Mouse (Mus musculus) neural tube, embryonic 11.5 days (tissue): ENCODE results near the gene Mpig6b. TPM values are rescaled to one million over a fixed set of nuclear protein-coding genes. Genes with fewer than 3 reads are reported as not detected.

Source experiments
- ATAC-seq: fragments of 200-750 bp; cut with Nextera tagmentation; 2 replicates; pipeline ENCODE4 v1.8.0; 2017; ENCODE audit warnings: moderate number of reproducible peaks, mild to moderate bottlenecking, moderate TSS enrichment, moderate library complexity; ENCODE audit not compliant: insufficient read depth, low FRiP score, low TSS enrichment
- DNase-seq: peaks from one replicate; pipeline ENCODE4 v3.0.0-alpha.2; 2015; ENCODE audit warnings: low spot score
- H3K27ac ChIP-seq: fragments of 300-500 bp; sonication (generic); 2 replicates; pipeline ENCODE4 v1.5.1; 2014; ENCODE audit warnings: low read depth, mild to moderate bottlenecking, low read length
- H3K27me3 ChIP-seq: fragments of 300-500 bp; sonication (generic); 2 replicates; pipeline ENCODE4 v1.6.1; 2014; ENCODE audit warnings: mild to moderate bottlenecking, low read length, mixed read lengths; ENCODE audit not compliant: control insufficient read depth, insufficient read depth
- H3K36me3 ChIP-seq: fragments of 300-500 bp; sonication (generic); 2 replicates; pipeline ENCODE4 v1.6.1; 2014; ENCODE audit warnings: mild to moderate bottlenecking, low read length, moderate library complexity, mixed read lengths; ENCODE audit not compliant: control insufficient read depth, insufficient read depth
- H3K4me1 ChIP-seq: fragments of 300-500 bp; sonication (generic); 2 replicates; pipeline ENCODE4 v1.6.1; 2014; ENCODE audit warnings: low read length, mixed read lengths; ENCODE audit not compliant: control insufficient read depth, insufficient read depth
- H3K4me2 ChIP-seq: fragments of 300-500 bp; sonication (generic); 2 replicates; pipeline ENCODE4 v1.6.1; 2014; ENCODE audit warnings: low read depth, mild to moderate bottlenecking, moderate library complexity
- H3K4me3 ChIP-seq: fragments of 300-500 bp; sonication (generic); 2 replicates; pipeline ENCODE4 v1.5.1; 2014; ENCODE audit warnings: low read depth, low read length
- H3K9ac ChIP-seq: fragments of 300-500 bp; sonication (generic); 2 replicates; pipeline ENCODE4 v1.6.1; 2014; ENCODE audit warnings: mild to moderate bottlenecking, low read length
- H3K9me3 ChIP-seq: fragments of 300-500 bp; sonication (generic); 2 replicates; pipeline ENCODE4 v1.6.1; 2016; ENCODE audit warnings: low read length; ENCODE audit not compliant: control insufficient read depth
- WGBS: fragments of 180-500 bp; shearing (Covaris S2); extraction: QIAGEN DNeasy Blood & Tissue Kit; methylation state at CpG from one replicate; pipeline ENCODE4 v1.1.7; 2014; 5-methylcytosine and 5-hydroxymethylcytosine counted together
- polyA plus RNA-seq: library from polyadenylated mRNA; unstranded; fragments of >200 nt; fragmentation: Nextera tagmentation; extraction: Ambion mirVana; gene quantifications from 2 replicates; pipeline ENCODE4 v1.2.1, GENCODE M21; 2014

Mpig6b gene
- polyA plus RNA-seq, 1 experiment from 2014 or later, result 1.5 TPM

GRCm38 (mm10) chr17:35049561-35050016 lies 16.4 kb downstream of the Mpig6b start, which contains the start of gene Clic1:
Gene Clic1, plus strand, starts transcription at chr17:35049966.
- H3K27me3 ChIP-seq, result no peaks in the 10 kb centered on the region
- peaks cover 22% of the 10 kb centered on the region for H3K4me1 ChIP-seq
- 2% methylated on average over 11 of the region's 11 CpGs for WGBS
- peaks cover 12% of the 10 kb centered on the region for H3K36me3 ChIP-seq
- peak within 1 kb of the TSS; percentile 93 for H3K27ac ChIP-seq
- no peaks in the 10 kb centered on the region for H3K9me3 ChIP-seq
- peak within 1 kb of the TSS; percentile 67 for H3K4me3 ChIP-seq
- ATAC-seq (no peak), DNase-seq (peak; percentile 86)
- H3K9ac ChIP-seq, result peak within 1 kb of the TSS; percentile 82
- H3K4me2 ChIP-seq, result peak within 1 kb of the TSS; percentile 88

DNA sequence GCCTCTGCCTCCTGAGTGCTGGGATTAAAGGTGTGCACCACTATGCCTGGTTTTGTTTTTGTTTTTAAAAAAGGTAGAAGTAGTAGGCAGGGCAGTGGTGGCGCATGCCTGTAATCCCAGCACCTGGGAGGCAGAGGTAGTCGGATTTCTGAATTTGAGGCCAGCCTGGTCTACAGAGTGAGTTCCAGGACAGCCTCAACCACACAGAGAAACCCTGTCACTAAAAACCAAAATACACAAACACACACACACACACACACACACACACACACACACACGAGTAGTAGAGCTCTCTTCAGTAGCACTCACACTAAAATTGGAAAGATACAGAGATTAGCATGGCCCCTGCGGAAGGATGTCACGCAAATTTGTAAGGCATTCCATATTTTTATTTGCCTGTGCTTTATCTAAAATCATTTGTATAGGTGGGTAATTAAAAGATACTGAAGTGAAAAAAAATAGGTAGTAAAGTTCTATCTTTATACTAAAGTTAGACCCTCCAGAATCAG lies 17.0 kb downstream of the Mpig6b start:
- H3K36me3 ChIP-seq, result peaks cover 9% of the 10 kb centered on the region
- 78% methylated on average over 5 of the region's 5 CpGs for WGBS
- H3K9ac ChIP-seq, result no peak overlapping the region
- H3K27ac ChIP-seq, result no peak overlapping the region
- no peaks in the 10 kb centered on the region for H3K9me3 ChIP-seq
- H3K4me2 ChIP-seq, result peak overlapping the region; percentile 88
- peaks cover 22% of the 10 kb centered on the region for H3K4me1 ChIP-seq
- no peak for ATAC-seq
- H3K4me3 ChIP-seq, result 0 out of 2 replicates have a peak overlapping the region, but pooled peaks have one; percentile 67
- H3K27me3 ChIP-seq, result no peaks in the 10 kb centered on the region
- no peak for DNase-seq

GRCm38 (mm10) chr17:35048149-35048931 lies 17.6 kb downstream of the Mpig6b start:
- Histone ChIP-seq H3K4me1 (peaks cover 22% of the 10 kb centered on the region), H3K9me3 (no peaks in the 10 kb centered on the region), H3K27me3 (no peaks in the 10 kb centered on the region), H3K4me2 (no peak overlapping the region), H3K27ac (peak overlapping the region; percentile 5; the same call in 1 of the 2 replicates), H3K9ac (no peak overlapping the region; the same call in 1 of the 2 replicates), H3K4me3 (no peak overlapping the region), H3K36me3 (peaks cover 6% of the 10 kb centered on the region)
- no peak for DNase-seq
- ATAC-seq, result no peak
- WGBS, result 35% methylated on average over 11 of the region's 11 CpGs

DNA sequence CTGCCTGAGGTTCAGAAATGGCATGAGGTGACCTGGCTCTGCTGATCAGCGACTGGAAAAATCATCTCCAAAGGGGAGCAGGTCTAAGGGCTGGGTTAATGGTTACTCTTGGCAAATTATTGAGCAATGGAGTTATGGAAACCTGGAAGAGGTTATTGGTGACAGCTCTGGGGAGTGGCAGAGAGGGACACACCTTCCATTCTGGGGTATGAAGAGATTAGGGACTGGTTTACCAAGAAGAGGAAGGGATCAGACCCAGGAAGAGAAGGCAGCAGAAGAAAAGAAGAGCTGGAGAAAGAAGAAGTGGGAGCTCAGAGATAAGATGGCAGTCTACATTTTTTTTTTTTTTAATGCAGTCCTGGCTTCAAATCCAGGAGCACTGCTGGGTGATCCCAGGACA lies 18.3 kb downstream of the Mpig6b start:
- Histone ChIP-seq H3K4me3 (no peak overlapping the region), H3K27me3 (no peaks in the 10 kb centered on the region), H3K4me2 (no peak overlapping the region), H3K9ac (no peak overlapping the region), H3K36me3 (peaks cover under 1% of the 10 kb centered on the region; the same call in 1 of the 2 replicates), H3K4me1 (peaks cover 22% of the 10 kb centered on the region), H3K9me3 (no peaks in the 10 kb centered on the region), H3K27ac (peak overlapping the region; percentile 5; the same call in 1 of the 2 replicates)
- ATAC-seq, result no peak
- no peak for DNase-seq
- 55% methylated on average over 1 of the region's 1 CpGs for WGBS

GRCm38 (mm10) chr17:35046681-35047455 lies 19.1 kb downstream of the Mpig6b start, which contains the start of gene Msh5:
Gene Msh5, minus strand, starts transcription at chr17:35046745.
- 3% methylated on average over 33 of the region's 33 CpGs for WGBS
- peak; percentile 96 for ATAC-seq

DNA sequence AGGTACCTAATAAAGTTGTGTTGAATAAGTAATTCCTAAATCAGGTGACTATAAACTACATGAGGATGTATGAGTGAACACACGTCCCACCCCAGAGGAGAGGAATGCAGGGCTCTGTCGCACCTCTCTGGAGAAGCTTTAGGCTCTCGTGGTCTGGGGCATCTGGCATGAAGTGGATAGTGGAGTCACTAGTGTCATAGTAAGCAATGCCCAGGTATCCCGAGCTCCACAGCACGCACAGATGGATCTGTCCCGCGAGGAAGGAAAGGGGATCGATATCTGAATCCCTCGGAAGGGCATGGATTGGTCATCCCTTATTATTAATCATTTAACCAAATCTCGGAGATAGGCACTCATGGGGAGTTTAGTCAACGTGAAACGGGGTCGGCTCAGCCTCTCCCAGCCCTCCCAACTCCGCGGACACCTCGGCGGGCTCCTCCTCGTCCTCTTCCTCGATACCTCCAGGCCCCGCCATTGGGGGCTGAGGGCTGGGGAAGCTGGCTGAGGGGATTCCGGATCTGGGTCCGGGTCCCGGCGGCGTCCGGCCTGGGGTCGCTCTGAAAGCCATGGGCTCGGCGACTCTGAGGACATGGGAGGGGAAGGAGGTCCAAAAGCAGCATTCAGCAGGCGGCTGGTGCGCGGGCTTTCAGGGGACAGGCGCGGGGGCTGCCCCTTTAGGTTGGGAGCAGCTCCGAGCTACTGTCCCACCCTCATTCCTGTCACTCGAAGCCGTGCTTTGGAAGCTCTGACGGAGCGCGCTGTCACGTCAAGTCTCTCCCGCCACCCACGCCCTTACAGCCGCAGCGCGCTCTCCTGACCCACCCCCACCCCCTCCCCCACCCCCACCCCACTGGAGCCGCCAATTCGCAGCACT lies 19.9 kb downstream of the Mpig6b start:
- DNase-seq, result peak; percentile 22
- Histone ChIP-seq H3K27ac (peak overlapping the region; percentile 63; the same call in 1 of the 2 replicates), H3K36me3 (no peaks in the 10 kb centered on the region), H3K4me3 (peak overlapping the region; percentile 52), H3K4me2 (peak overlapping the region; percentile 87), H3K9ac (peak overlapping the region; percentile 62), H3K4me1 (peaks cover 14% of the 10 kb centered on the region), H3K27me3 (no peaks in the 10 kb centered on the region), H3K9me3 (no peaks in the 10 kb centered on the region)
- peak; percentile 56 for ATAC-seq
- 7% methylated on average over 41 of the region's 48 CpGs for WGBS

More at GRCm38 (mm10) chr17:35046681-35047455, 19.1 kb downstream of the Mpig6b start, which contains the start of gene Msh5:
- peak within 1 kb of the TSS; percentile 62 for H3K9ac ChIP-seq
- no peaks in the 10 kb centered on the region for H3K36me3 ChIP-seq
- peaks cover 19% of the 10 kb centered on the region for H3K4me1 ChIP-seq
- H3K4me3 ChIP-seq, result peak within 1 kb of the TSS; percentile 52
- no peaks in the 10 kb centered on the region for H3K27me3 ChIP-seq
- H3K4me2 ChIP-seq, result peak within 1 kb of the TSS; percentile 87
- H3K9me3 ChIP-seq, result no peaks in the 10 kb centered on the region
- peak; percentile 99 for DNase-seq
- H3K27ac ChIP-seq, result peak within 1 kb of the TSS; percentile 63; the same call in 1 of the 2 replicates

- peak overlapping the region; percentile 87 for H3K4me2 ChIP-seq
- no peak for DNase-seq
- H3K9me3 ChIP-seq, result no peaks in the 10 kb centered on the region
- no peak overlapping the region for H3K4me3 ChIP-seq
- H3K4me1 ChIP-seq, result peaks cover 14% of the 10 kb centered on the region
- H3K27ac ChIP-seq, result no peak overlapping the region
- WGBS, result 87% methylated on average over 7 of the region's 7 CpGs
- no peaks in the 10 kb centered on the region for H3K36me3 ChIP-seq
- no peak for ATAC-seq
- no peak overlapping the region for H3K9ac ChIP-seq
- H3K27me3 ChIP-seq, result no peaks in the 10 kb centered on the region
Measured at GRCm38 (mm10) chr17:35044904-35045806, 20.8 kb downstream of the Mpig6b start.
